Mouse (Mus musculus) heart, embryonic 15.5 days (tissue): Measurements from ENCODE around the gene Cnnm3. TPM values are rescaled to one million over a fixed set of nuclear protein-coding genes. Genes with fewer than 3 reads are reported as not detected.

Experiments
- ATAC-seq: fragments of 200-750 bp; cut with Nextera tagmentation; replicated peaks from 2 replicates; pipeline ENCODE4 v1.8.0; 2017; ENCODE audit warnings: low read depth, moderate TSS enrichment; ENCODE audit not compliant: insufficient number of reproducible peaks, insufficient read depth, low FRiP score
- H3K27ac ChIP-seq: fragments of 300-500 bp; sonication (generic); 2 replicates; pipeline ENCODE4 v1.5.1; 2015; ENCODE audit warnings: mild to moderate bottlenecking, inconsistent platforms
- H3K27me3 ChIP-seq: fragments of 300-500 bp; sonication (generic); 2 replicates; pipeline ENCODE4 v1.6.1; 2015; ENCODE audit warnings: inconsistent platforms
- H3K36me3 ChIP-seq: fragments of 300-500 bp; sonication (generic); 2 replicates; pipeline ENCODE4 v1.6.1; 2015; ENCODE audit warnings: mild to moderate bottlenecking, inconsistent platforms
- H3K4me1 ChIP-seq: fragments of 300-500 bp; sonication (generic); replicated peaks from 2 replicates; pipeline ENCODE4 v1.6.1; 2015; ENCODE audit warnings: inconsistent platforms
- H3K4me2 ChIP-seq: fragments of 300-500 bp; sonication (generic); 2 replicates; pipeline ENCODE4 v1.6.1; 2015; ENCODE audit warnings: inconsistent platforms, mild to moderate bottlenecking, moderate library complexity
- H3K4me3 ChIP-seq: fragments of 300-500 bp; sonication (generic); 2 replicates; pipeline ENCODE4 v1.5.1; 2015; ENCODE audit warnings: mild to moderate bottlenecking, inconsistent platforms
- H3K9ac ChIP-seq: fragments of 300-500 bp; sonication (generic); 2 replicates; pipeline ENCODE4 v1.6.1; 2015; ENCODE audit warnings: mild to moderate bottlenecking, inconsistent platforms
- H3K9me3 ChIP-seq: fragments of 300-500 bp; sonication (generic); replicated peaks from 2 replicates; pipeline ENCODE4 v1.6.1; 2016; ENCODE audit warnings: inconsistent platforms
- WGBS: fragments of 180-500 bp; shearing (Covaris S2); methylation state at CpG from one replicate; pipeline ENCODE4 v1.1.7; 2015; ENCODE audit warnings: mixed read lengths; 5-methylcytosine and 5-hydroxymethylcytosine counted together
- polyA plus RNA-seq: library from polyadenylated mRNA; unstranded; fragments of >200 nt; fragmentation: Nextera tagmentation; extraction: Ambion mirVana; gene quantifications from 2 replicates; pipeline ENCODE4 v1.2.1, GENCODE M21; 2015

The Cnnm3 gene
- polyA plus RNA-seq, 1 experiment from 2014 or later, result 2.4 TPM

DNA sequence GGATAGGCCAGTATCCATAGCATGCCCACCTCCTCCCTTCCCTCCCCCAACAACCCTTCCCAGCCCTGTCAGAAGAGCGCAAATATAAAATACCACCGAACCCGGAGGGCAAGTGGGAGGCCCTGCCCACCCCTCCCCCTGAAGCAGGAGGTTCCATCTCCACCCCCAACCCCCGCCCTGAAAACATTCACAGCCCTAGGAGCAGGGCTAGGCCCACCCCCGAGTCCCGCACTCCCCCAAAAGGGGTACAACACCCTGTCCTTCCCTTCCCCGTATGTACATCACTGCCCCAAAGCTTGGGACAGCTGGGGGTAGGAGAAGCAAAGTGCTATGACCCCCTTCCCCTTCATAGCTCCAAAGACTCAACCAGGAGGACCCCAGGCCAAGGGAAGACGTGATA lies 37.1 kb downstream of the Cnnm3 start:
- Histone ChIP-seq H3K27ac (no peak overlapping the region), H3K9me3 (no peaks in the 10 kb centered on the region), H3K36me3 (peaks cover 51% of the 10 kb centered on the region), H3K9ac (no peak overlapping the region), H3K27me3 (no peaks in the 10 kb centered on the region), H3K4me1 (peaks cover 39% of the 10 kb centered on the region), H3K4me3 (no peak overlapping the region), H3K4me2 (no peak overlapping the region)
- no peak for ATAC-seq
- WGBS, result 48% methylated on average over 8 of the region's 8 CpGs

DNA sequence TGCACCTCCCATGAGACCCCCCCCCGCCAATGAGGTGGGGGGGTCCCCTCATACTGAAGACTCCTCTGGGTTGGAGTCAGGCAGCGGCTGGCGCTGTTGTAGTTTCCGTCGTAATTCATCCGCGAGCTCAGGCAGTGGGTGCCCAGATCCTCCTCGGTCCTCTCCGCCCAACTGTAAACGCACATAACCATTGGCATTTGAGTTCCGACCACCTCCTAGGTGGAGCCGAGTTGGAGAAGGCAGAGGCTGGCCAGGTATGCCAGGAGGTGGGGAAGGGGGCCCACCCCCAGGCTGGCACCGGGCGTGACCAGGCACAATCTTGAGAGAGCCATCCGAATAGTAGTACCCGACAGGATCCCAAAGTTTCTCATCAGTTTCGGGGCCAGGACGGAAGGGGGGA lies 37.8 kb downstream of the Cnnm3 start:
- Histone ChIP-seq H3K9me3 (no peaks in the 10 kb centered on the region), H3K4me1 (peaks cover 46% of the 10 kb centered on the region), H3K27me3 (no peaks in the 10 kb centered on the region), H3K9ac (no peak overlapping the region; the same call in 1 of the 2 replicates), H3K36me3 (peaks cover 58% of the 10 kb centered on the region), H3K4me2 (no peak overlapping the region), H3K27ac (no peak overlapping the region), H3K4me3 (no peak overlapping the region)
- no peak for ATAC-seq
- 82% methylated on average over 18 of the region's 18 CpGs for WGBS

- Histone ChIP-seq H3K36me3 (peaks cover 59% of the 10 kb centered on the region), H3K4me1 (peaks cover 54% of the 10 kb centered on the region), H3K9ac (no peak overlapping the region; the same call in 1 of the 2 replicates), H3K9me3 (no peaks in the 10 kb centered on the region), H3K27me3 (no peaks in the 10 kb centered on the region), H3K27ac (no peak overlapping the region), H3K4me3 (no peak overlapping the region), H3K4me2 (no peak overlapping the region)
- WGBS, result 76% methylated on average over 20 of the region's 20 CpGs
- ATAC-seq, result no peak
These were observed 38.6 kb downstream of the Cnnm3 start for GRCm38 (mm10) chr1:36550075-36550863.

GRCm38 (mm10) chr1:36551904-36552303 lies 40.2 kb downstream of the Cnnm3 start:
- Histone ChIP-seq H3K4me1 (peaks cover 51% of the 10 kb centered on the region), H3K36me3 (peaks cover 59% of the 10 kb centered on the region), H3K9me3 (no peaks in the 10 kb centered on the region), H3K9ac (no peak overlapping the region), H3K4me3 (no peak overlapping the region), H3K4me2 (no peak overlapping the region), H3K27me3 (no peaks in the 10 kb centered on the region), H3K27ac (no peak overlapping the region)
- ATAC-seq, result no peak
- WGBS, result 84% methylated on average over 17 of the region's 17 CpGs

GRCm38 (mm10) chr1:36552506-36552905 lies 40.8 kb downstream of the Cnnm3 start:
- no peaks in the 10 kb centered on the region for H3K27me3 ChIP-seq
- no peak overlapping the region for H3K4me3 ChIP-seq
- H3K36me3 ChIP-seq, result peaks cover 59% of the 10 kb centered on the region
- no peak overlapping the region for H3K9ac ChIP-seq
- H3K4me2 ChIP-seq, result no peak overlapping the region
- 88% methylated on average over 16 of the region's 16 CpGs for WGBS
- ATAC-seq, result no peak
- peaks cover 49% of the 10 kb centered on the region for H3K4me1 ChIP-seq
- H3K9me3 ChIP-seq, result no peaks in the 10 kb centered on the region
- H3K27ac ChIP-seq, result no peak overlapping the region

GRCm38 (mm10) chr1:36554633-36555399 lies 43.1 kb downstream of the Cnnm3 start:
- Histone ChIP-seq H3K9me3 (no peaks in the 10 kb centered on the region), H3K9ac (peak overlapping the region; percentile 96; the same call in 1 of the 2 replicates), H3K4me2 (peak overlapping the region; percentile 88), H3K27me3 (no peaks in the 10 kb centered on the region), H3K36me3 (peaks cover 47% of the 10 kb centered on the region), H3K4me1 (peaks cover 43% of the 10 kb centered on the region), H3K4me3 (peak overlapping the region; percentile 68), H3K27ac (peak overlapping the region; percentile 60)
- ATAC-seq, result no peak
- WGBS, result 67% methylated on average over 21 of the region's 21 CpGs

DNA sequence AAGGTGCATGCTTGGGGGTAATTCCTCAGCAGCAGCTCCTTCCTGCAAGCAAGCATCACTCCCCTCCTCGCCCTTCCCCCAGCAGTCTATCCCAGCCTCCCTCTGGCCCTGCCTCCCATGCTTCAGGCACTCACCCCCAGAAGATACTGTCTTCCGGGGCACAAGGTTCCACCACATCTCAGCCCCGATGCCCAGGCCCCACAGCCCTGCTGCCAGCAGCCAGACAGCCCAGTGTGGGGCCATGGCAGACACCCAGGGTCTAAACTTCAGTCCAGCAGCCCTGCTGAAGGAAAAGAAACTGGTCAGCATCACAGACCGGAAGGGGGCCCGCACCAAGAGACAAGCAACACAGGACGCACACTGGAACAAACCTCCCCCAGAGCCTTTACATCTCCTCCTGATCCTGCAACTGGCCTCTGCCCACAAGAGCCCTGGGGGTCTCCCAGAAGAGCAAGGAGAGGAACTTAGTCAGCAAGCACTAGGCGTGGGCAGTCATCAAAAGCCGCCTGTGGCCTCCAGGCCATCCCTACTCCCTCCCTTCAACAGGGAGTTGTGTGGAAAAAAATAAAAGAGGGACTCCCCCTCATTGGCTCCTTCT lies 44.2 kb downstream of the Cnnm3 start:
- ATAC-seq, result no peak
- H3K4me3 ChIP-seq, result peak overlapping the region; percentile 68
- no peaks in the 10 kb centered on the region for H3K9me3 ChIP-seq
- peak overlapping the region; percentile 96 for H3K9ac ChIP-seq
- H3K4me1 ChIP-seq, result peaks cover 47% of the 10 kb centered on the region
- peak overlapping the region; percentile 96 for H3K27ac ChIP-seq
- H3K27me3 ChIP-seq, result no peaks in the 10 kb centered on the region
- H3K36me3 ChIP-seq, result peaks cover 37% of the 10 kb centered on the region
- H3K4me2 ChIP-seq, result peak overlapping the region; percentile 88
- WGBS, result 8% methylated on average over 8 of the region's 8 CpGs

DNA sequence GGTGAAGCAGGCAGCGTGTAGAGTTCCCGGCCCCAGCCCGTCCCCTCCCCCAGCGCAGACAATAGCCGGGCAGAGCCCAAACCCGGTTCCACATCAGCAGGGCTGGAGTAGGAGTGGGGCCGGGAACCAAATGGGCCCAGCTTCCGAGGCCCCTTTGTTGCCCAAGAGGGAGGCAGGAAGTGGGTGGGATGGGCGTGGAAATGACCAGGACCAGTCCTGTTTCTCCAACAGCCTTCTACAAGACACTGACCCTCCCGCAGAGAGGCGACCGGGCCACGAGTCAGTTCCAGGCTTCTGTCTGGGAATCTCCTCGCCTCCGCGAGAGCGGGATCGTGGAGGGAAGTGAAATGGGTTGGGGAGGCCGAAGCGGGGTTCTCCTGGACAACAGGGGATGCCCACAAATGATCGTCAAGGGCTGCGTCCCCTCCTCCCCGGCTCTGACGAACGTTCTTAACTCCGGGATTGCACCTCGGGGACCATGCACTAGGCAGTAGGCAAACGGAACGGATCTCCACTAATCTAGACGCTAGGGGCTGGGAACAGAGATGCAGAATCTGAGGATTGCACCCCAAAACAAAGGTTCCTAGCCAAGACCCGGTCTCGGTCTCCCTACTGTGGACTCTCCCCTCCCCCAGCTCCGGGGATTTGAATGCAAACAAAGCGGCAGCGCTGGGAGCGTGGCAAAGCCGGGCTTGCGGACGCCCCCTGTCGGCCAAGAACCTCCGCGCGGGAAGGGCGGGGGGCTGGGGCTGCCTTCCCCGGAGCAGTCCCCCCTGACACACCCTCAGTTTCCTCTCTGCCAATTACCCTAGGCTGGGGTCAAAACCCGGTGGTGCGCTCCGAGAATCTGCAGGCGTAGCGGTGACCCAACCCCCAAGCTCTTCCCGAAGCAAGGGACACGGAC lies 45.1 kb downstream of the Cnnm3 start:
- ATAC-seq, result peak; percentile 71
- H3K36me3 ChIP-seq, result peaks cover 28% of the 10 kb centered on the region
- H3K4me2 ChIP-seq, result peak overlapping the region; percentile 88
- H3K4me1 ChIP-seq, result peaks cover 54% of the 10 kb centered on the region
- no peaks in the 10 kb centered on the region for H3K9me3 ChIP-seq
- no peaks in the 10 kb centered on the region for H3K27me3 ChIP-seq
- WGBS, result under 1% methylated on average over 52 of the region's 52 CpGs
- H3K27ac ChIP-seq, result peak overlapping the region; percentile 96
- peak overlapping the region; percentile 96 for H3K9ac ChIP-seq
- H3K4me3 ChIP-seq, result peak overlapping the region; percentile 68

DNA sequence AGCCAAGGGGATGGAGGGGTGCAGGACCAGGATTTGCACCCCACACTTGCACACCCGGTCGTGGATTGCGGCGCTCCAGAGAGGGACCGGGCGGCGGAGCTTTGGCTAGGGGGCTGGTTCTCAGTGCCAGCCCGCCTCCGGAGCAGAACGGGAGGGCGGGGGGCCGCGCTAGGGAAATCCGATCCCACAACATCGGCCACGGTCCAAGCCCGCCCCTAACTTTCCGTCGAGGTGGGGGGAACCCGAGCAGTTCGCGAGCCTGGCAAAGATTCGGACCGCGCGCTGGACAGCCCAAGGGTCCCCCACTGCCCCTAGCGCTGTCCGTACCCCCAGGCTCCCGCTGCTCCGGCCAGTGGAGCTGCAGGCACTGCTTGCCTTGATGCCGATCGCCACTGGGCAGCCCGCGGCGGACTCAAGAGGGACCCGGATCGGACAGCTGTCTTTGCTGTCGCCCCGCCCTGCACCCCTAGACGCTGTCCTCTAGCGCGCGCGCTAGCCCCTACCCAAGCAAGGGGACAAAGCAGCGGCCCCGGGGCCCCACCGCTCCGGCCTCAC lies 45.9 kb downstream of the Cnnm3 start:
- Histone ChIP-seq H3K36me3 (peaks cover 21% of the 10 kb centered on the region), H3K27me3 (no peaks in the 10 kb centered on the region), H3K27ac (peak overlapping the region; percentile 96), H3K9ac (peak overlapping the region; percentile 96), H3K4me3 (peak overlapping the region; percentile 68), H3K9me3 (no peaks in the 10 kb centered on the region), H3K4me1 (peaks cover 61% of the 10 kb centered on the region), H3K4me2 (peak overlapping the region; percentile 88)
- WGBS, result under 1% methylated on average over 48 of the region's 48 CpGs
- ATAC-seq, result peak; percentile 78
